Mouse (Mus musculus): ENCODE data around the gene Gm10309. TPM values are rescaled to one million over a fixed set of nuclear protein-coding genes. Genes with fewer than 3 reads are reported as not detected.

Gm10309 gene
- polyA plus RNA-seq, 1 experiment = 0.12 TPM

DNA sequence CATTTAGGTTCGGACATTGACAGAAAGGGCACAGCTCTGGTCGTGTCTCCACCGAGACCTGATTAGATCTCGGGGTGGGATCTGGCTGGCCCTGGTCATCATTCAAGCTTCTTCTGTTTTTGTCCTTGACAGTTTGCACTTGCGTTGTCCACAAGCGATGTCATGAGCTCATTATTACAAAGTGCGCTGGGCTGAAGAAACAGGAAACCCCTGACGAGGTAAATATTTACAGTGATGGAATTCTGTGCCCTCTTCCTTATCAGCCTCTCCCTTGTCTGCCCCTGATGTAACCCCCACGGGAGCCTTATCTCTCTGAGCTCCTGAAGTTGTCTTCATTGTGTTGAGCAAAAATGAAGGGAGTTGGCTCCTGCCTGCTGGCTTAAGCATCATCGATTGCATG is 28.4 kb downstream of the Gm10309 start:
- DNase-seq (ENCODE audit: low read depth) = no peak

DNA sequence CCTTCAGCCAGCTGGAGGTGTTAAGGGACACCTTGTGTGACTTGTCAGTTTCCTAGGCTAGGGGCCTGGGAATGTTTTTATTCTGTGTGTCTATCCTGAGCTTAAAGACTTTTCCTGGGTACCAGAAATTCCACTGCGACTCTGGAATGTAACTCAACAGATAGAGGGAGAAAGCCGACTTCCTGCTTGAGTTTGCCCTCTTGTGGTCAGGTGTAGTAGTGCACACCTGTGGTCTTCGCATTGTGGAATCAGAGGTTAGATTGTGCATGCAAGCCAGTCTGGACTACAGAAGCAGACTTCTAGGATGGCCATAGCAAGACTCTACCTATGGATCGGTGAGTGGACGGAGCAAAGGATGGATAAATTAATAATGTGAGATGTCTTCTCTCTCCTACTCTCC is 33.3 kb downstream of the Gm10309 start:
- DNase-seq (ENCODE audit: low read depth) = no peak

DNA sequence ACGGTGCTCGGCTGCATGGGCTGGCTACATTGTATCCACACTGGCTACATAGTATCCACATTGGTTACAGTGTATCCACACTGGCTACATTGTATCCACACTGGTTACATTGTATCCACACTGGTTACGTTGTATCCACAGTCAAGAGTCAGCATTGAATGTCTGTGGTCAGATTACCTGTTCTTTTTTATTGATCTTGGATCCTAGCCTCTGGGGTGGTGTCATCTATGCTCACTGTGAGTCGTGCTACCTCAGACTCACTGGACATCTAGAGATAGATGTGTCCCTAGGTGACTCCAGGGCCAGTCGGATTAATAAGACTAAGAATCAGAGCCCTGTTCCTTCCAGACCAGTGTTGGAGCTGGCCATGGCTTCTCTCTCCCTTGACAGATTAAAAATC is 34.9 kb downstream of the Gm10309 start:
- no peak for DNase-seq (ENCODE audit: low read depth)

DNA sequence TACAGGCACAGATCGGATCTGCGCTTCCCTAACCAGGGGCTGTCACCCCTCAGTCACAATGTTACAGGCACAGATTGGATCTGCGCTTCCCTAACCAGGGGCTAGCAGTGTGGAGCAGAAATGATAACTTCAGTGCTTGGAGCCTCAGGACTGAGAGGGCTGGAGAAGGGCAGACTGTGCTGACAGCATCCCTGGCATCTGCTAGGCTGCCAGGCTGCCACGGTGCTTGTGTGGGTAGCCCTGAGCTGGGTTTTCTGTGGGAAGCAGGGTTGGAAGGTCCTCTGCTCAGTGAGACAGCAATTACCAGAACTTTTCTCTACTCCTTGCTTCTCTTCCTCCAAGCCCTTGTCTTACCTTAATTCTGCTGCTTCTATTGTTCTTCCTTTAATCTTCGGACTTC is 37.1 kb downstream of the Gm10309 start:
- DNase-seq (ENCODE audit: low read depth) = no peak

DNA sequence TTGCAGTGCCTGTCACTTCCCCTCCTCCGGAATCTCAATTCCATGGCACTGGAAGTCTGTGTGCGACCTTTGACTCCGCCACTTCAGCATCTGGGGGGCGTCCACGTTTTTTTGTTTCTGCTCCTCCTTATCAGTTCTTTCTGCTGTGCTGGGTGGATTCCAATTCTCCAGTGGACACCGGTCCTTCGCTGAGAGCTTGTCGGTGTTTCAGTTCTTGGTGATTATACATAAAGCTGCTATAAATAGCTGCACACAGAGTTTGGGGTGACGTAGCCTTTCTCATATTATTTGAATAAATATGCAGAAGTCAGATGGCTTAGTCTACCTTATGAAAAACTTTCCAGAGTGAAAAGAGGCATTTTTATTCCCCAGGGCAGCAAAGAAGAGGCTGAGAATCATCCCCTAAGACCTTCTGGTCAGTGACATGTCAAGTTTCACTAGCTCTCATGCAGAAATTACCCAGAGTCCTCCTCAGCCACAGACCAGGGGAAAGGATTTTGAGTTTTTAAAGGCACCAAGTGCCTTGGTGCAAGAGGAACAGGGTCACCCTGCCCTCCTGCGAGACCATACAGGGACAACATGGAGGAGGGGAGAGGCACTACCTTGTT is 37.6 kb downstream of the Gm10309 start:
- no peak for DNase-seq (ENCODE audit: low read depth)

DNA sequence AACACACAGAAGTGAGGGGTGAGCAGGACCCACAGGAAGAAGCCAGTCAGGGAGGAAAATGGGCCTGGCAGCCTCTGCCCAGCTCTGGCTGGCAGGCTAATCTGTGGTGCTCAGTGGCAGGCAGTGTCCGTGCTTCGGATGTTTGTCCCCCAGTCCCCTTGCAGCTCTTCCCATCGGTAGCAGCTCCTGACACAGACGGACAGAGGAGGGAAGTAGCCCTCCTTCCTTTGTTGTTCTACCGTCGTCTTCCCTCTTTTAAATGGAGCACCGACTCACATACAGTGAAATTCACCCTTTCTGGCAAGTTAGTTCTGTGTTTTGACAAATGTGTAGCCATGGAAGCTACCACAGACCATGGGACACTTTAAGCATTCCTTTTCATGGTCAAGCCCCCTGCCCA is 38.2 kb downstream of the Gm10309 start:
- DNase-seq (ENCODE audit: low read depth) = no peak

- no peak for DNase-seq (ENCODE audit: low read depth)
Observed at GRCm38 (mm10) chr17:86466412-86466811, 38.6 kb downstream of the Gm10309 start.

DNA sequence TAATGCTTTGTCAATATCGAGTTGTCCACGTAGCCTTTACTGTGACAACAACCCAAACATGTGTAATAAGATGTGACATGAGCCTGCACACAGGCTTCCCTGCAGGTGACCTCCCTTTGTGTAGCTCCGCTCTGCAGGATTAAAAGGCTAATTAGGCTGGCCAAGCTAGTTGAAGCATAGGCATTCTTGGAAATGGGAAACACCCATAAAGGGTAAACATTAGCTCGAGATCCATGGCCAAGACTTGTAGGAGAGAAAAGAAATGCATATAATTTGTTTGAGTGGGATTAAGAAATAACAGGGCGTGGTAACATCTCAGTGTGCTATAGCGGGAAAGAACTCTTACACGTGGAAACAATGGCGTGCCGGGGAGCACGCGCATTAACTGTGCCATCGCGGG is 39.2 kb downstream of the Gm10309 start:
- DNase-seq (ENCODE audit: low read depth) = no peak

GRCm38 (mm10) chr17:86464689-86465363 is 40.2 kb downstream of the Gm10309 start:
- DNase-seq (ENCODE audit: low read depth) = no peak

DNA sequence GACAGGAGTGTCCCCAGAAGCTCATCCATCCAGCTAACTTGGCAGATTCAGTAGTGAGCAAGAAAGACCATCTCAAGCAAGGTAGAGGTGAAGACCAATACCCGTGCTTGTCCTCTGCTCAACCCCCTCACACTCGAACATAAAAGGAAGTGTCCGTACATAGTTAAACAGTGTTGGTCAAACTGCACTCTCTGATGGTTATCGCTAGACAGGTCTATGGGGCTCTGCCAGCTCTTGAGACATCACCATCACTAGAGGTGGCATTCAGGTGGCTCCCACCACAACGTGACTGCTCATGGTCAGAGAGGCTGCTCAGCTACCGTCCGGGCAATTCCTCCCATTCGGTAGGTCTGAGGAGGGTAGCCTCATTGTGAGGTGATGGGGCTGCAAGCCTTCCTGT is 40.8 kb downstream of the Gm10309 start:
- DNase-seq (ENCODE audit: low read depth) = no peak

GRCm38 (mm10) chr17:86463369-86463768 is 41.7 kb downstream of the Gm10309 start:
- no peak for DNase-seq (ENCODE audit: low read depth)

DNA sequence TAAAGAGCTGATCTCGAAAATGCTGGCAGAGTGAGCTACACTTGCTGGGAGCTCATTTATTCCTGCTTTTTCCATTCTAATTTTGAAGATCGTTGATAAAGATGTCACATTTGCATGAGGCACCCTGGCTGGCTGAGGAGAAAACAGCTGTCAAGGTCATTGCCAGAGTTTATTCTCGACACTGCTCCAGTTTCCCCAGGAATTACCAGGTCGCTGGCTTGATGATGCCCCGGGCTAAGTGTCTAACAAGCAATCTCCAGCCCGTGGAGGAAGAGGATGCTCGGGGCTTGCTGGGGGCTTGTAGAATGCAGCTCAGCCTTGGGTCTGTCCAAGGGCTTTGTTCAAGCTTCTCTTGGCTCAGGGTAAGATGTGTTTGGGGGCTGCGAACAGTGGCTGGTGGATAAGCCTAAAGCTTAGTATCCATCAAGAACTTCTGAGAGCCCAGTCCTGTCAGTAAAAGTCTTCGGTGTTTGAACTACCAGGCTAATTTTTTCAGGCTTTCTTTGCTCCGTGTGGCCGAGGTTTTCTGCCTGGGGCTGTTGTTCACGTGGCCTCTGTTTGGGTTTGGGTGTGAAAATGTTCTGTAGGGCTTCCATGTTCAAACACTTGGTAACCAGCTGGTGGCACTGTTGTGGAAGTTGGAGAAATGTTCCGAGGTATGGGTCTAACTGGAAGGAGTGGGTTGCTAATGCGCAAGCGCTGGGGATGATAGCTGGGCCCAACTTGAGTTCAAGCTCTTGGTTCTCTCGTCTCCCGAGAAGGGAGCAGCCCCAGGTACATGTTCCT is 44.2 kb downstream of the Gm10309 start:
- no peak for DNase-seq (ENCODE audit: low read depth)

DNA sequence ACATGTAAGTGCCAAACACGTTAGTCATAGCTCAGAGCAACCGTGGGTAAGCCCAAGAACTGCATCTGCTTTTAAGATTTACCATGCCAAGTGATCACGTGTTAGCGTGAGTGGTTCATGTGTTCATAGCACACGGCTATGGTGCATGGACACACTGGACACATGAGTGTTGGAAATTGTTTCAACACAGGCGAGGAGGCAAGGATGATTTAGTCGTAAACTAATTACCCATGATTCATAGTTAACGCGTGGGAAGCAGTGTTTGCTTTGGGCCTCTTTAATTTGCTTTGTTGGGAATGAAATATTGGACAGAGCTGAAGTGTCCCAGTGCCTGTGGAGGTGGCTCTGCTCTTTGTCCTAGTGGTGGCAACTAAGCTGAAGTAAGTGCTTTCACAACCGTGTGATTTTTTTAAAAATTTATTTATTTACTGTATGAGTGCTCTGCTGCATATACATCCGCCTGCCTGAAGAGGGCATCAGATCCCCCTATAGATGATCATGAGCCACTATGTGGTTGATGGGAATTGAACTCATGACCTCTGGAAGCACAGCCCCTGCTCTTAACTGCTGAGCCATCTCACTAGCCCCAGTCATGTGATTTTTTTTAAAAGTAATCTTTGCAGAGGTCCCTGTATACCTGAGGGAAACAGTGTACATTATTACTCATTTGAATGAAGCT is 46.6 kb downstream of the Gm10309 start:
- peak; percentile 79 for DNase-seq (ENCODE audit: low read depth)

DNA sequence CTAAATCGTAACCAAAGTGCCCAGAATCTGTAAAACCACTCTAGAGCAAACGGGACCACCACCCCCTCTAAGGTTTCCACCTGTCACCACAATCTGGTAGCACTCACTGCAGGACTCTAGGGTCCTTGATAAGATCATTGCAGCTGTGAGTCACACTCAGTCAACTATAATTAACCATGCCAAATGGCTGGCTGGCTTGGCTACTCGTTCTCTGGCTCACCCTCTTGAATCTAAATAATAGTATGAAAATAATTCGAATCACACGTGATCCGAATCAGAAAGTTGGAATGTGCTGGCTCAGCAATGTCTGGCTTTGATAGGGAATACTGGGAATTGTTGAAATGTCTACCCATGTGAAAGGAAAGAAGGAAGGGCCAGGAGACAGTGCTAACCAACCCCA is 48.5 kb downstream of the Gm10309 start:
- no peak for DNase-seq (ENCODE audit: low read depth)

DNA sequence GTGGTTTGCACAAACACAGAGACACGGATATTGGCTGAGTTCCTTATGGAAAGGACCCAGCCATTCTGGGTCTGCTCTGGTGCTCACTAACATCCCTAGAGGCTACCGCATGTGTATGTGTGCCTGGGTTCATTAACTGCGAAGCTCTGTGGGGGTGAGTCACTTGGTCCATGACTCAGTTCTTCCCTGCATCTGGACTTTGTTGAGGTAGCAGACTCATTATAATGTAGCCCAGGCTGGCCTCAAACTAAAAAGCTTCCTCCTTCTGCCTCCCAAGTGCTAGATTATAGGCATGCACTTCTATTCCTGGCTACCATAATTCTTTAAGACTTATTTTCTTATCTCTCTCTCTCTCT is 50.7 kb downstream of the Gm10309 start:
- DNase-seq (ENCODE audit: low read depth) = no peak

- no peak for DNase-seq (ENCODE audit: low read depth)
Observed at GRCm38 (mm10) chr17:86453673-86454350, 51.2 kb downstream of the Gm10309 start.

- no peak for DNase-seq (ENCODE audit: low read depth)
Observed at GRCm38 (mm10) chr17:86452934-86453333, 52.1 kb downstream of the Gm10309 start.

Other genes starting within 250 kb of the Gm10309 start
- gene Epas1, start 248.5 kb upstream of the Gm10309 start, polyA plus RNA-seq (2012; rRNA removed) = 66.6 and 115 TPM in 2 replicates